Mouse (Mus musculus) layer of hippocampus, adult 2 months (tissue): ENCODE measurements at regions not wholly inside any gene's neighbourhood (a gene's known extent, or its start where the extent isn't known, plus 50 kb on each side); places are given as distances from the start of the nearest gene placed in this dataset.

ENCODE experiments used
- DNase-seq, 2 experiments: peaks; one replicate each; pipeline ENCODE4 v3.0.0; 2022; ENCODE audit warnings: low spot score in 2 of 2
- H3K27ac ChIP-seq: fragments of 200-600 bp; 2 replicates; pipeline ENCODE4 v1.8.1; 2022
- H3K4me3 ChIP-seq: fragments of 200-600 bp; 2 replicates; pipeline ENCODE4 v1.8.1; 2022; ENCODE audit warnings: mild to moderate bottlenecking
- CTCF ChIP-seq: fragments of 200-600 bp; conservative IDR thresholded peaks from 2 replicates; pipeline ENCODE4 v1.8.1; 2022; ENCODE audit warnings: antibody characterized with exemption, mild to moderate bottlenecking, moderate library complexity

GRCm38 (mm10) chr4:62823082-62823481 lies 142.3 kb upstream of the Zfp618 start:
- no peak for DNase-seq
- H3K4me3 ChIP-seq, result no peak overlapping the region
- no peak for TF ChIP-seq CTCF

GRCm38 (mm10) chr4:62823555-62824250 lies 141.7 kb upstream of the Zfp618 start:
- H3K4me3 ChIP-seq, result no peak overlapping the region
- TF ChIP-seq CTCF, result no peak
- DNase-seq, result peak; percentile 4 to 29

More at GRCm38 (mm10) chr4:62823082-62823481, 142.3 kb upstream of the Zfp618 start:
- no peak overlapping the region for H3K27ac ChIP-seq

GRCm38 (mm10) chr4:62824581-62824980 lies 140.8 kb upstream of the Zfp618 start:
- H3K4me3 ChIP-seq, result no peak overlapping the region

More at GRCm38 (mm10) chr4:62823555-62824250, 141.7 kb upstream of the Zfp618 start:
- no peak overlapping the region for H3K27ac ChIP-seq

GRCm38 (mm10) chr4:62825256-62825655 lies 140.1 kb upstream of the Zfp618 start:
- no peak for TF ChIP-seq CTCF
- no peak overlapping the region for H3K4me3 ChIP-seq
- no peak overlapping the region for H3K27ac ChIP-seq
- DNase-seq, result no peak

More at GRCm38 (mm10) chr4:62824581-62824980, 140.8 kb upstream of the Zfp618 start:
- DNase-seq, result no peak
- H3K27ac ChIP-seq, result no peak overlapping the region
- TF ChIP-seq CTCF, result no peak

GRCm38 (mm10) chr4:62828963-62829362 lies 136.4 kb upstream of the Zfp618 start:
- TF ChIP-seq CTCF, result no peak
- no peak overlapping the region for H3K27ac ChIP-seq

GRCm38 (mm10) chr4:62833944-62834343 lies 131.4 kb upstream of the Zfp618 start:
- Histone ChIP-seq H3K27ac (no peak overlapping the region), H3K4me3 (no peak overlapping the region)
- TF ChIP-seq CTCF, result no peak
- peak; percentile 7 to 12 for DNase-seq

More at GRCm38 (mm10) chr4:62828963-62829362, 136.4 kb upstream of the Zfp618 start:
- H3K4me3 ChIP-seq, result no peak overlapping the region
- DNase-seq, result no peak

- TF ChIP-seq CTCF, result no peak
- Histone ChIP-seq H3K27ac (no peak overlapping the region), H3K4me3 (no peak overlapping the region)
- DNase-seq, result no peak
These were observed 128.5 kb upstream of the Zfp618 start for GRCm38 (mm10) chr4:62836875-62837274.

GRCm38 (mm10) chr4:62850526-62850925 lies 114.8 kb upstream of the Zfp618 start:
- Histone ChIP-seq H3K4me3 (no peak overlapping the region), H3K27ac (no peak overlapping the region)
- no peak for TF ChIP-seq CTCF
- no peak for DNase-seq

GRCm38 (mm10) chr4:62853335-62853734 lies 112.0 kb upstream of the Zfp618 start:
- H3K27ac ChIP-seq, result no peak overlapping the region
- DNase-seq, result no peak
- peak; percentile 53 for TF ChIP-seq CTCF
- no peak overlapping the region for H3K4me3 ChIP-seq

- H3K27ac ChIP-seq, result no peak overlapping the region
- no peak overlapping the region for H3K4me3 ChIP-seq
- no peak for TF ChIP-seq CTCF
- no peak for DNase-seq
These were observed 109.0 kb upstream of the Zfp618 start for GRCm38 (mm10) chr4:62856406-62856805.

GRCm38 (mm10) chr4:62862756-62863155 lies 102.6 kb upstream of the Zfp618 start:
- Histone ChIP-seq H3K4me3 (no peak overlapping the region), H3K27ac (no peak overlapping the region)
- TF ChIP-seq CTCF, result no peak
- no peak for DNase-seq

GRCm38 (mm10) chr4:62870391-62870983 lies 94.9 kb upstream of the Zfp618 start:
- H3K27ac ChIP-seq, result no peak overlapping the region
- peak; percentile 18 to 23 for DNase-seq
- no peak for TF ChIP-seq CTCF
- no peak overlapping the region for H3K4me3 ChIP-seq

GRCm38 (mm10) chr4:62872562-62872961 lies 92.8 kb upstream of the Zfp618 start:
- no peak for DNase-seq
- Histone ChIP-seq H3K27ac (no peak overlapping the region), H3K4me3 (no peak overlapping the region)
- TF ChIP-seq CTCF, result no peak

- no peak for TF ChIP-seq CTCF
- no peak for DNase-seq
These were observed 91.4 kb upstream of the Zfp618 start for GRCm38 (mm10) chr4:62873986-62874385.

More at GRCm38 (mm10) chr4:62873986-62874385, 91.4 kb upstream of the Zfp618 start:
- Histone ChIP-seq H3K4me3 (no peak overlapping the region), H3K27ac (no peak overlapping the region)
